Mouse (Mus musculus) testis, adult 2 months (tissue): ENCODE data around the gene Olfr615.
"Not testable (repeated sequence)": the region's sequence is repeated elsewhere in the genome, so short reads cannot be mapped to it uniquely, and the experiment has no call there.

Experiments used
- CTCF ChIP-seq: fragments of 200-500 bp; IDR thresholded peaks from 2 replicates; pipeline ENCODE4 v1.5.1; 2012; ENCODE audit warnings: low read depth, mild to moderate bottlenecking, inconsistent platforms, low read length, moderate library complexity; ENCODE audit not compliant: control insufficient read depth, insufficient read depth, insufficient replicate concordance
- POLR2A ChIP-seq: fragments of 200-500 bp; IDR thresholded peaks from 2 replicates; pipeline ENCODE4 v1.6.1; 2012; ENCODE audit warnings: low read depth, mild to moderate bottlenecking, inconsistent platforms, low read length, moderate library complexity; ENCODE audit not compliant: control insufficient read depth

DNA sequence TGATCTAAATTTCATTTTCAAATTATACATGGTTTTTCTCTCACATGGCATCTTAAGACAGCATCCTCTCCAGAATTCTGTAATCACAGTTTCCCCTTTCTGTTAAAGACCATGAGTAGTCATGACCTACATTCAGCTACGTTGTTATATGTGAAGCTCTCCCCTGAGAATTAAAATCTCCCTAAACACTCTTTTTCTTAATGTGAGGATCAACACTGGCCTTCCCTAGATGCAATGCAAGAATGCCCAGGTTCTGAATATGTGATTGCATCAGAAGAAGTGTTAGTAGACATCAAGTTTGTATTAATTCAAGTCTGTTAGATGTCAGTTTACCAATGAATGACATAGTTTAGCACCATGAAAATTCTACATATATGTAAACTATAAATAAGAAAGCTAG lies 35.1 kb upstream of the Olfr615 start, which contains the start of gene Olfr611:
- TF ChIP-seq CTCF, POLR2A: not testable (repeated sequence)
